Mouse (Mus musculus) G1E (cell line): ENCODE data around the gene Cdk2ap1.

ENCODE experiments used
- CTCF ChIP-seq: IDR thresholded peaks from 2 replicates; pipeline ENCODE4 v1.5.1; 2012; ENCODE audit warnings: low read depth, low read length, inconsistent platforms, mixed read lengths
- GATA1 ChIP-seq: IDR thresholded peaks from 2 replicates; pipeline ENCODE4 v1.6.1; 2012; ENCODE audit warnings: borderline replicate concordance, low read length, inconsistent platforms, mixed read lengths
- GATA2 ChIP-seq: IDR thresholded peaks from 2 replicates; pipeline ENCODE4 v1.6.1; 2012; ENCODE audit warnings: low read depth, low read length, inconsistent platforms, borderline replicate concordance

DNA sequence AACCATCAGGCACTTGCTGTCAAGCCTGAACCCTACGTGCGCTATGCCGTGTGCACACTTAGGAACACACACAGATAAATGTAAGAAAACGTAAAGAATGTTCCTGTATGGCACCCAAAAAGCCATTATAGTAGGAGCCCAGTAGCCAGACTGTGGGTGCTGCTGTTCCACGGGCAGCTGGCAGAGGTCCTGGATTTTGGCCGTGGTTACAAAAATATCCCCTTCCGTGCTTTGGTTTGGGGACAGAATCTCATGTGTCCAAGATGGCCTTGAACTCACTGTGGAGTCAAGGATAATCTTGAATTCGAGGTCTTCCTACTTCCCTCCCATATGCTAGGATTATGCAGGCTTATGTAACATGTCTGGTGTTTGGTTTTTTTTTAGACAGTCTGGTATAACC, 20.0 kb downstream of the Cdk2ap1 start:
- TF ChIP-seq CTCF (no peak), GATA2 (no peak), GATA1 (no peak)
